Mouse (Mus musculus) left cerebral cortex, adult 9 months (tissue): ENCODE data around the gene Uap1l1.
A peak's percentile ranks its signal among the peaks of the same experiment; 100 is the strongest.

Experiments
- DNase-seq, 2 experiments: peaks; one replicate each; pipeline ENCODE4 v3.0.0; 2022; ENCODE audit warnings: low spot score in 2 of 2

Gene Uap1l1

GRCm38 (mm10) chr2:25318119-25318966, 47.1 kb downstream of the Uap1l1 start:
- DNase-seq, result peak in 1 of 2 experiments; percentile 64

GRCm38 (mm10) chr2:25311491-25311891, 54.0 kb downstream of the Uap1l1 start:
- DNase-seq, result no peak

- DNase-seq, result no peak
Measured at GRCm38 (mm10) chr2:25310969-25311368, 54.5 kb downstream of the Uap1l1 start.

- no peak for DNase-seq
Measured at GRCm38 (mm10) chr2:25310180-25310579, 55.3 kb downstream of the Uap1l1 start.
